Mouse (Mus musculus): ENCODE measurements around the gene Htr5a. TPM values are rescaled to one million over a fixed set of nuclear protein-coding genes. Genes with fewer than 3 reads are reported as not detected.

The Htr5a gene
- 0.04 and 0.05 TPM in 2 replicates for polyA plus RNA-seq (2014; fragmentation: Nextera tagmentation; extraction: Ambion mirVana)

DNA sequence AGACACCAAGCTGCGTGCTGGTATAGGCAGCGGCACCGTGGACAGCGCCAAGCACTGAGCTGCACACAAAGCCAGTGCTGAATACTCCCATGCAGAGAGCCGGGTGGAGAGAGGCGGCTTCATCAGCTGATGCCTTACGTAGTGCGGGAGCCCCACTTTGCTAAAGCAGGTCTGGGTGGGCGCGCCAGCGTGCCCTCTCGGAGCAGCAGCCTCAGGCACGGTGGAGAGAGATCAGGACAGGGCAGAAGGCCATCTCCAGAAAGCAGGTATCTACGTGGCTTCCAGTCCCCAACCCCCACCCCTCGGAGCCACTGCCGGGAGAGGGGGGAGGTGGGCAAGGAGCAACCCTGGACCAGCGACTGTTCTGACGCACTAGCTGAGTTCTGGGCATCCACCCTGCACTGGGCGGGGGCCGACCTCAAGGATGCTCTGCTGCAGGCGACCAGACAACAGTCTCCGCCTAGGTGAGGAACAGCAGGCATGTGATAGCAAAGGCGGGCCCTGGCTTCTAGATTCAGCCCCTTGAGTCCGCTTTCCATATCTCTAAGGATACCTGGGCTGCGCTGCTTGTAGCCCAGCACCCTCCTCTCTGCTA is at the start of gene Htr5a:
Htr5a (plus strand) TSS at position 449 of the 595 bp plus-strand sequence.
- Histone ChIP-seq H3K9ac (ENCODE audit: low read length) (peak within 1 kb of the TSS; percentile 42), H3K27me3 (ENCODE audit: control insufficient read depth, insufficient read depth, low read length) (peaks cover 7% of the 10 kb centered on the region), H3K4me2 (ENCODE audit: low read depth) (peak within 1 kb of the TSS; percentile 43), H3K27ac (ENCODE audit: low read depth, low read length) (no peak within 1 kb of the TSS), H3K4me1 (ENCODE audit: control insufficient read depth, insufficient read depth, low read length) (no peaks in the 10 kb centered on the region), H3K4me3 (ENCODE audit: low read depth, low read length) (peak within 1 kb of the TSS; percentile 26), H3K9me3 (ENCODE audit: control insufficient read depth, low read length) (no peaks in the 10 kb centered on the region), H3K36me3 (ENCODE audit: control insufficient read depth, insufficient read depth, low read length) (no peaks in the 10 kb centered on the region)
- WGBS, result 5% methylated on average over 25 of the region's 25 CpGs
- ATAC-seq (ENCODE audit: insufficient read depth, low FRiP score, low TSS enrichment), result peak; percentile 58
- peak; percentile 69 for DNase-seq (ENCODE audit: low spot score)

- no peaks in the 10 kb centered on the region for H3K9me3 ChIP-seq (ENCODE audit: control insufficient read depth, low read length)
- no peak for DNase-seq (ENCODE audit: low spot score)
- peaks cover 8% of the 10 kb centered on the region for H3K36me3 ChIP-seq (ENCODE audit: control insufficient read depth, insufficient read depth, low read length)
- H3K4me3 ChIP-seq (ENCODE audit: low read depth, low read length), result peak overlapping the region; percentile 76
- peak overlapping the region; percentile 45 for H3K4me2 ChIP-seq (ENCODE audit: low read depth)
- H3K9ac ChIP-seq (ENCODE audit: low read length), result peak overlapping the region; percentile 78
- H3K4me1 ChIP-seq (ENCODE audit: control insufficient read depth, insufficient read depth, low read length), result peaks cover 11% of the 10 kb centered on the region
- peak overlapping the region; percentile 84; the same call in 1 of the 2 replicates for H3K27ac ChIP-seq (ENCODE audit: low read depth, low read length)
- 25% methylated on average over 8 of the region's 8 CpGs for WGBS
- H3K27me3 ChIP-seq (ENCODE audit: control insufficient read depth, insufficient read depth, low read length), result no peaks in the 10 kb centered on the region
- ATAC-seq (ENCODE audit: insufficient read depth, low FRiP score, low TSS enrichment), result no peak
Measured at GRCm38 (mm10) chr5:27792173-27792470, 49.8 kb upstream of the Htr5a start.

DNA sequence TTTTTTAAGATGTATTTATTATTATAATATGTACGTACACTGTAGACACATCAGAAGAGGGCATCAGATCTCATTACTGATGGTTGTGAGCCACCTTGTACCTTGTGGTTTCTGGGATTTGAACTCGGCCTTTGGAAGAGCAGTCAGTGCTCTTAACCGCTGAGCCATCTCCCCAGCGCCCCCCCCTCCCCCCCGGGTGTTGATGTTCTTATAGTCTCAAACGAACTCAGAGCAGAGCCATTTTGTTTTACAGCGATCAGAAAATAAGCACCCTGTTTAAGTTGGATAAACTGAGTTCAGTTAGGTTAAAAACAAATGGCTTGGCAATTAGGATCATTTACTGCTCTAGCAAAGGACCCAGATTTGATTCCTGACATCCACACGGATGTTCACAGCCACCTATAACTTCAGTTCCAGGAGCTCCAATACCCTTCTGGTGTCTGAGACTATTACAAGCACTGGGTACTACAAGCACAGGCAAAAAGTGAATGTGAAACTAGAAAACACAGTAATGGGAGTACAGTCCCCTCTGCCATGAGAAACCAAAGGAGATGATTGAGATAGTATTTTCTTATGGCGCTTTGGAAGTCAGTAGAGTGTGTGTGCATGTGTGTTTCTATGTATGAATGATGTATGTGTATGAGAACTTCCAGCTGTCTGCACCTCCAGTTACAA is 49.3 kb upstream of the Htr5a start:
- peak overlapping the region; percentile 45 for H3K4me2 ChIP-seq (ENCODE audit: low read depth)
- H3K9me3 ChIP-seq (ENCODE audit: control insufficient read depth, low read length), result no peaks in the 10 kb centered on the region
- H3K9ac ChIP-seq (ENCODE audit: low read length), result no peak overlapping the region
- H3K4me1 ChIP-seq (ENCODE audit: control insufficient read depth, insufficient read depth, low read length), result peaks cover 11% of the 10 kb centered on the region
- peaks cover 5% of the 10 kb centered on the region for H3K36me3 ChIP-seq (ENCODE audit: control insufficient read depth, insufficient read depth, low read length)
- ATAC-seq (ENCODE audit: insufficient read depth, low FRiP score, low TSS enrichment) (no peak), DNase-seq (ENCODE audit: low spot score) (no peak)
- H3K27me3 ChIP-seq (ENCODE audit: control insufficient read depth, insufficient read depth, low read length), result no peaks in the 10 kb centered on the region
- H3K4me3 ChIP-seq (ENCODE audit: low read depth, low read length), result peak overlapping the region; percentile 76; the same call in 1 of the 2 replicates
- 56% methylated on average over 9 of the region's 9 CpGs for WGBS
- H3K27ac ChIP-seq (ENCODE audit: low read depth, low read length), result no peak overlapping the region

- no peaks in the 10 kb centered on the region for H3K9me3 ChIP-seq (ENCODE audit: control insufficient read depth, low read length)
- ATAC-seq (ENCODE audit: insufficient read depth, low FRiP score, low TSS enrichment), result no peak
- no peak overlapping the region for H3K27ac ChIP-seq (ENCODE audit: low read depth, low read length)
- H3K36me3 ChIP-seq (ENCODE audit: control insufficient read depth, insufficient read depth, low read length), result no peaks in the 10 kb centered on the region
- H3K4me3 ChIP-seq (ENCODE audit: low read depth, low read length), result no peak overlapping the region
- peaks cover 11% of the 10 kb centered on the region for H3K4me1 ChIP-seq (ENCODE audit: control insufficient read depth, insufficient read depth, low read length)
- peak; percentile 74 for DNase-seq (ENCODE audit: low spot score)
- 28% methylated on average over 1 of the region's 1 CpGs for WGBS
- H3K27me3 ChIP-seq (ENCODE audit: control insufficient read depth, insufficient read depth, low read length), result no peaks in the 10 kb centered on the region
- H3K4me2 ChIP-seq (ENCODE audit: low read depth), result no peak overlapping the region
- H3K9ac ChIP-seq (ENCODE audit: low read length), result no peak overlapping the region
Measured at GRCm38 (mm10) chr5:27793923-27794322, 48.0 kb upstream of the Htr5a start.

GRCm38 (mm10) chr5:27814282-27814681 is 27.7 kb upstream of the Htr5a start:
- 86% methylated on average over 2 of the region's 2 CpGs for WGBS
- H3K9me3 ChIP-seq (ENCODE audit: control insufficient read depth, low read length), result no peaks in the 10 kb centered on the region
- H3K4me1 ChIP-seq (ENCODE audit: control insufficient read depth, insufficient read depth, low read length), result no peaks in the 10 kb centered on the region

DNA sequence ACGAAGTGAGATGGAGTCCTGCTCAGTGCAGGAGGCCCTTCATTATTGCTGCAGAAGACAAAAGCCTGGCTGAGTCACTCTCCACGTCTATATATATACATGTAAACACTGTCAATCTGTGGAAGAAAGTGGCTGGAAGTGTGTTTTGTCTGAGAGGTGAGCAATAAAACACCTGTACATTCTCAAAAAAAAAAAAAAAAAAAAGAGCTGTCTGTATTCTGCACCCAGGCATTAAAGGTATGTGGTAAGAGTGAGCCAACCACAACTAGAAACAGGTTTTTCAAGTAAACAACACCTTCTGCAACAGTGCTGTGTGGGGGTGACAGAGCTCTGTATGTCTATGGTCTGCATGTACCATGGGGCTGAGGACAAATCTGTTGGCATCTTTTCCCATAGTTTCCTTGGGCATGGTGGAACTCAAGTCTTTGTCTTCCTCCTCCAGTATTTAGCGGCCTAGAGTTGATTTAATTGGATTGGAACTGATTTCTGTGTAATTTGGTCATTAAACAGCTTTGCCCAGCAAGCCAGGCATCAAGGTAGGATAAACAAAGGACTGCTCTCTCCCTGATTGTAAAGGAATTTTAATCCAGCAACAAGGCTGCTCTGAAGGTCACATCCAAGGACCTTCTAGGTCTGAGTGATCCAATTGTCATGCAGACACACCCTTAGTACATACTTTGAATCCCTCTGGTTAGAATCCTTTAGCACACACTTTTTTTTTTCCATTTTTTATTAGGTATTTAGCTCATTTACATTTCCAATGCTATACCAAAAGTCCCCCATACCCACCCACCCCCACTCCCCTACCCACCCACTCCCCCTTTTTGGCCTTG is 22.9 kb upstream of the Htr5a start:
- DNase-seq (ENCODE audit: low spot score) (no peak), ATAC-seq (ENCODE audit: insufficient read depth, low FRiP score, low TSS enrichment) (no peak)
- no peaks in the 10 kb centered on the region for H3K36me3 ChIP-seq (ENCODE audit: control insufficient read depth, insufficient read depth, low read length)
- H3K9me3 ChIP-seq (ENCODE audit: control insufficient read depth, low read length), result no peaks in the 10 kb centered on the region
- no peak overlapping the region for H3K9ac ChIP-seq (ENCODE audit: low read length)
- no peak overlapping the region for H3K4me3 ChIP-seq (ENCODE audit: low read depth, low read length)
- H3K27ac ChIP-seq (ENCODE audit: low read depth, low read length), result no peak overlapping the region
- H3K4me1 ChIP-seq (ENCODE audit: control insufficient read depth, insufficient read depth, low read length), result no peaks in the 10 kb centered on the region
- 64% methylated on average over 3 of the region's 3 CpGs for WGBS
- H3K4me2 ChIP-seq (ENCODE audit: low read depth), result no peak overlapping the region
- no peaks in the 10 kb centered on the region for H3K27me3 ChIP-seq (ENCODE audit: control insufficient read depth, insufficient read depth, low read length)

More at GRCm38 (mm10) chr5:27814282-27814681, 27.7 kb upstream of the Htr5a start:
- Histone ChIP-seq H3K9ac (ENCODE audit: low read length) (no peak overlapping the region), H3K27me3 (ENCODE audit: control insufficient read depth, insufficient read depth, low read length) (no peaks in the 10 kb centered on the region), H3K27ac (ENCODE audit: low read depth, low read length) (no peak overlapping the region), H3K36me3 (ENCODE audit: control insufficient read depth, insufficient read depth, low read length) (no peaks in the 10 kb centered on the region), H3K4me2 (ENCODE audit: low read depth) (no peak overlapping the region), H3K4me3 (ENCODE audit: low read depth, low read length) (no peak overlapping the region)
- ATAC-seq (ENCODE audit: insufficient read depth, low FRiP score, low TSS enrichment), result no peak
- no peak for DNase-seq (ENCODE audit: low spot score)

DNA sequence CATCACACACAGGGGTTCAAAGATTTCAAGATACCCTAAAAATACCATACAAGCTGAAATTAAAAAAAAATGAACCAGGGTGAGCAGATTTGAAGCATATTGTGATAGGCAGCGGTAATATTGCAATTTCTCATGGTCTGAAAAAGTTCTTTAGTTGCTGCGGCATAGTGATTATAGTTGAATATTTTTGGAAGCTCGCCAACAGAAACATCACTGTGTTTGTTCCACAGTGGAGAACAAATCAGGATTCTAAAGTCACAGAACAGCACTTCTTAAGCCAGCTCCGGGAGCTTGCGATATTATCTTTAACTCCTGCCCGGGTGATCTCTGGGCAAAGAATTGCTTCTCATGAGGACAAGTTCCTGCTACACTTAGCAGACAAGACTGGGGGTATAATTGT is 20.8 kb upstream of the Htr5a start:
- Histone ChIP-seq H3K4me1 (ENCODE audit: control insufficient read depth, insufficient read depth, low read length) (no peaks in the 10 kb centered on the region), H3K4me2 (ENCODE audit: low read depth) (no peak overlapping the region), H3K27me3 (ENCODE audit: control insufficient read depth, insufficient read depth, low read length) (no peaks in the 10 kb centered on the region), H3K4me3 (ENCODE audit: low read depth, low read length) (no peak overlapping the region), H3K36me3 (ENCODE audit: control insufficient read depth, insufficient read depth, low read length) (no peaks in the 10 kb centered on the region), H3K27ac (ENCODE audit: low read depth, low read length) (no peak overlapping the region), H3K9me3 (ENCODE audit: control insufficient read depth, low read length) (no peaks in the 10 kb centered on the region), H3K9ac (ENCODE audit: low read length) (no peak overlapping the region)
- DNase-seq (ENCODE audit: low spot score) (no peak), ATAC-seq (ENCODE audit: insufficient read depth, low FRiP score, low TSS enrichment) (no peak)
- WGBS, result 88% methylated on average over 6 of the region's 6 CpGs

- Histone ChIP-seq H3K36me3 (ENCODE audit: control insufficient read depth, insufficient read depth, low read length) (no peaks in the 10 kb centered on the region), H3K27ac (ENCODE audit: low read depth, low read length) (no peak overlapping the region), H3K4me2 (ENCODE audit: low read depth) (no peak overlapping the region), H3K9ac (ENCODE audit: low read length) (no peak overlapping the region), H3K9me3 (ENCODE audit: control insufficient read depth, low read length) (no peaks in the 10 kb centered on the region), H3K27me3 (ENCODE audit: control insufficient read depth, insufficient read depth, low read length) (no peaks in the 10 kb centered on the region), H3K4me3 (ENCODE audit: low read depth, low read length) (no peak overlapping the region), H3K4me1 (ENCODE audit: control insufficient read depth, insufficient read depth, low read length) (no peaks in the 10 kb centered on the region)
- WGBS, result 62% methylated on average over 7 of the region's 7 CpGs
- DNase-seq (ENCODE audit: low spot score) (no peak), ATAC-seq (ENCODE audit: insufficient read depth, low FRiP score, low TSS enrichment) (no peak)
Measured at GRCm38 (mm10) chr5:27827971-27828370, 14.0 kb upstream of the Htr5a start.
